Mouse (Mus musculus) MEL (cell line): ENCODE measurements at regions not wholly inside any gene's neighbourhood (a gene's known extent, or its start where the extent isn't known, plus 50 kb on each side); places are given as distances from the start of the nearest gene placed in this dataset.

ENCODE experiments used
- DNase-seq: peaks from one replicate; pipeline ENCODE4 v3.0.0; 2011; ENCODE audit warnings: low read depth, low spot score
- H3K27ac ChIP-seq: 2 replicates; pipeline ENCODE4 v1.5.1; 2012; ENCODE audit warnings: low read depth, mild to moderate bottlenecking, control low read depth, low read length, moderate library complexity; ENCODE audit not compliant: control insufficient read depth
- H3K27me3 ChIP-seq, 2 experiments: fragments of 150-350 bp in 1 of 2; sonication (generic) in 1 of 2; 2 replicates each; pipeline ENCODE4 v1.6.1; 2012; ENCODE audit warnings: low read length in 2 of 2, mild to moderate bottlenecking in 2 of 2, improper control_type of control experiment in 1 of 2, moderate library complexity in 1 of 2; ENCODE audit not compliant: insufficient read depth in 2 of 2, control insufficient read depth in 1 of 2
- H3K36me3 ChIP-seq, 2 experiments: 2 replicates each; pipeline ENCODE4 v1.6.1; 2012 to 2014; ENCODE audit warnings: low read length in 2 of 2, improper control_type of control experiment in 1 of 2, inconsistent platforms in 1 of 2, mild to moderate bottlenecking in 1 of 2; ENCODE audit not compliant: insufficient read depth in 2 of 2, control insufficient read depth in 1 of 2
- H3K4me1 ChIP-seq, 2 experiments: fragments of 150-350 bp in 1 of 2; sonication (generic) in 1 of 2; 2 replicates each; pipeline ENCODE4 v1.6.1; 2012; ENCODE audit warnings: low read length in 2 of 2, improper control_type of control experiment in 1 of 2, mild to moderate bottlenecking in 1 of 2; ENCODE audit not compliant: insufficient read depth in 2 of 2, control insufficient read depth in 1 of 2
- H3K4me3 ChIP-seq, 2 experiments: fragments of 150-350 bp in 1 of 2; sonication (generic) in 1 of 2; 2 replicates each; pipeline ENCODE4 v1.5.1; 2012; ENCODE audit warnings: low read depth in 2 of 2, low read length in 2 of 2, mild to moderate bottlenecking in 2 of 2, moderate library complexity in 2 of 2, control low read depth in 1 of 2, improper control_type of control experiment in 1 of 2; ENCODE audit not compliant: control insufficient read depth in 1 of 2, insufficient read depth in 1 of 2
- H3K79me2 ChIP-seq: 2 replicates; pipeline ENCODE4 v1.6.1; 2012; ENCODE audit warnings: mild to moderate bottlenecking, low read length, moderate library complexity; ENCODE audit not compliant: control insufficient read depth, poor library complexity, insufficient read depth
- H3K9ac ChIP-seq: 2 replicates; pipeline ENCODE4 v1.6.1; 2012; ENCODE audit warnings: low read depth, mild to moderate bottlenecking, control low read depth, low read length, moderate library complexity; ENCODE audit not compliant: control insufficient read depth, poor library complexity, severe bottlenecking
- H3K9me3 ChIP-seq: fragments of 150-350 bp; sonication (generic); replicated peaks from 2 replicates; pipeline ENCODE4 v1.6.1; 2012; ENCODE audit warnings: mild to moderate bottlenecking, low read length, improper control_type of control experiment, moderate library complexity; ENCODE audit not compliant: insufficient read depth
- BHLHE40 ChIP-seq: IDR thresholded peaks from 2 replicates; pipeline ENCODE4 v1.6.1; 2012; ENCODE audit warnings: low read depth, mild to moderate bottlenecking, inconsistent platforms, low read length, improper control_type of control experiment, borderline replicate concordance
- CHD2 ChIP-seq: IDR thresholded peaks from 2 replicates; pipeline ENCODE4 v1.6.1; 2011; ENCODE audit warnings: low read length, improper control_type of control experiment
- CTCF ChIP-seq, 3 experiments: IDR thresholded peaks in 2 of 3; conservative IDR thresholded peaks in 1 of 3; 2 replicates each; pipeline ENCODE4 v1.5.1; 2011 to 2012; ENCODE audit warnings: low read length in 3 of 3, low read depth in 2 of 3, mild to moderate bottlenecking in 2 of 3, improper control_type of control experiment in 1 of 3, inconsistent platforms in 1 of 3, mixed read lengths in 1 of 3, moderate library complexity in 1 of 3; ENCODE audit not compliant: control insufficient read depth in 1 of 3, insufficient read depth in 1 of 3, poor library complexity in 1 of 3, severe bottlenecking in 1 of 3
- E2F4 ChIP-seq: IDR thresholded peaks from 2 replicates; pipeline ENCODE4 v1.6.1; 2011; ENCODE audit warnings: low read depth, low read length, improper control_type of control experiment, borderline replicate concordance
- EP300 ChIP-seq, 2 experiments: IDR thresholded peaks; 2 replicates each; pipeline ENCODE4 v1.6.1; 2011; ENCODE audit warnings: improper control_type of control experiment in 2 of 2, low read length in 2 of 2, low read depth in 1 of 2, mild to moderate bottlenecking in 1 of 2
- ETS1 ChIP-seq: IDR thresholded peaks from 2 replicates; pipeline ENCODE4 v1.6.1; 2012; ENCODE audit warnings: low read depth, mild to moderate bottlenecking, inconsistent platforms, low read length, improper control_type of control experiment, moderate library complexity
- GABPA ChIP-seq: IDR thresholded peaks from 2 replicates; pipeline ENCODE4 v1.6.1; 2012; ENCODE audit warnings: low read depth, mild to moderate bottlenecking, inconsistent platforms, low read length, improper control_type of control experiment, moderate library complexity
- GATA1 ChIP-seq: IDR thresholded peaks from 2 replicates; pipeline ENCODE4 v1.6.1; 2011; ENCODE audit warnings: low read depth, low read length, improper control_type of control experiment
- JUND ChIP-seq: IDR thresholded peaks from 2 replicates; pipeline ENCODE4 v1.6.1; 2011; ENCODE audit warnings: low read depth, mild to moderate bottlenecking, improper control_type of control experiment, low read length
- KAT2A ChIP-seq: conservative IDR thresholded peaks from 2 replicates; pipeline ENCODE4 v1.6.1; 2012; ENCODE audit warnings: low read depth, low read length, improper control_type of control experiment, inconsistent platforms
- MXI1 ChIP-seq: IDR thresholded peaks from 2 replicates; pipeline ENCODE4 v1.6.1; 2011; ENCODE audit warnings: mild to moderate bottlenecking, low read depth, low read length, improper control_type of control experiment
- MYB ChIP-seq: IDR thresholded peaks from 2 replicates; pipeline ENCODE4 v1.6.1; 2011; ENCODE audit warnings: mild to moderate bottlenecking, low read depth, low read length, improper control_type of control experiment
- MYC ChIP-seq: IDR thresholded peaks from 2 replicates; pipeline ENCODE4 v1.6.1; 2011; ENCODE audit warnings: low read depth, mild to moderate bottlenecking, low read length, improper control_type of control experiment, moderate library complexity
- NRF1 ChIP-seq: IDR thresholded peaks from 2 replicates; pipeline ENCODE4 v1.6.1; 2014; ENCODE audit warnings: low read depth, mild to moderate bottlenecking, inconsistent platforms, low read length, improper control_type of control experiment, moderate library complexity; ENCODE audit not compliant: poor library complexity, insufficient read depth, severe bottlenecking
- POLR2A ChIP-seq, 2 experiments: IDR thresholded peaks; 2 replicates each; pipeline ENCODE4 v1.6.1; 2011 to 2012; ENCODE audit warnings: low read length in 2 of 2, mild to moderate bottlenecking in 2 of 2, control low read depth in 1 of 2, improper control_type of control experiment in 1 of 2, low read depth in 1 of 2, moderate library complexity in 1 of 2; ENCODE audit not compliant: control insufficient read depth in 1 of 2, insufficient read depth in 1 of 2, poor library complexity in 1 of 2
- POLR2AphosphoS2 ChIP-seq: IDR thresholded peaks from 2 replicates; pipeline ENCODE4 v1.6.1; 2011; ENCODE audit warnings: low read length, improper control_type of control experiment
- POLR2AphosphoS5 ChIP-seq: IDR thresholded peaks from 2 replicates; pipeline ENCODE4 v1.6.1; 2012; ENCODE audit warnings: low read depth, borderline replicate concordance, mild to moderate bottlenecking, inconsistent platforms, low read length, moderate library complexity, mixed read lengths
- RAD21 ChIP-seq: IDR thresholded peaks from 2 replicates; pipeline ENCODE4 v1.6.1; 2011; ENCODE audit warnings: mild to moderate bottlenecking, low read depth, low read length, improper control_type of control experiment
- RCOR1 ChIP-seq: IDR thresholded peaks from 2 replicates; pipeline ENCODE4 v1.6.1; 2012; ENCODE audit warnings: low read depth, mild to moderate bottlenecking, inconsistent platforms, low read length, improper control_type of control experiment
- SIN3A ChIP-seq: IDR thresholded peaks from 2 replicates; pipeline ENCODE4 v1.6.1; 2012; ENCODE audit warnings: low read length, improper control_type of control experiment, inconsistent platforms
- SMC3 ChIP-seq: IDR thresholded peaks from 2 replicates; pipeline ENCODE4 v1.6.1; 2011; ENCODE audit warnings: low read depth, low read length, improper control_type of control experiment
- TAL1 ChIP-seq: IDR thresholded peaks from 2 replicates; pipeline ENCODE4 v1.6.1; 2012; ENCODE audit warnings: mild to moderate bottlenecking, inconsistent platforms, low read length, moderate library complexity, mixed read lengths
- TBP ChIP-seq: IDR thresholded peaks from 2 replicates; pipeline ENCODE4 v1.8.0; 2011; ENCODE audit warnings: low read depth, low read length, improper control_type of control experiment
- TCF12 ChIP-seq: IDR thresholded peaks from 2 replicates; pipeline ENCODE4 v1.6.1; 2014; ENCODE audit warnings: low read depth, mild to moderate bottlenecking, inconsistent platforms, low read length, improper control_type of control experiment, moderate library complexity
- USF2 ChIP-seq, 2 experiments: IDR thresholded peaks; 2 replicates each; pipeline ENCODE4 v1.6.1; 2011 to 2012; ENCODE audit warnings: improper control_type of control experiment in 2 of 2, low read length in 2 of 2, borderline replicate concordance in 1 of 2, inconsistent platforms in 1 of 2, low read depth in 1 of 2, mild to moderate bottlenecking in 1 of 2; ENCODE audit not compliant: insufficient read depth in 1 of 2
- ZC3H11A ChIP-seq: IDR thresholded peaks from 2 replicates; pipeline ENCODE4 v1.6.1; 2012; ENCODE audit warnings: low read depth, mild to moderate bottlenecking, inconsistent platforms, low read length, improper control_type of control experiment
- ZMIZ1 ChIP-seq: IDR thresholded peaks from 2 replicates; pipeline ENCODE4 v1.6.1; 2012; ENCODE audit warnings: low read depth, mild to moderate bottlenecking, inconsistent platforms, low read length, improper control_type of control experiment, moderate library complexity
- ZNF384 ChIP-seq: IDR thresholded peaks from 2 replicates; pipeline ENCODE4 v1.6.1; 2012; ENCODE audit warnings: low read depth, mild to moderate bottlenecking, inconsistent platforms, low read length, improper control_type of control experiment

DNA sequence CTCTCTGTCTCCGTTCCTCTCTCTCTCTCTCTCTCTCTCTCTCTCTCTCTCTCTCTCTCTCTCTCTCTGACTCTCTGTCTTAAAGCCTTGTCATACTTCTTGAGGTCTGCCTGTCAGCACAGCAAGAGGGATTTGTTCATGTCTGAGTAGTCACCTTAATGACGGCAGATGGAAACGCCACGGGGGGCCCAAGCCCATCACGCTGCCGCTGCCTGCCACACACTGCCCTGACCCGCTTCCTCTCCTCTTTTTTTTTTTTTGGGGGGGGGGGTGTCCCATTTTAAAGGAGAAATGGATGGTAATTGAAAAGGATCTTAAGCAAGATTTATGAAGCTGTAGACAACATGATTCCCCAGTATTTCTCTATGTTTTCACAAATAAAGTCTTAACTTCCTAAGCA is 191.8 kb upstream of the Dnajc24 start:
- H3K4me1 ChIP-seq, result no peaks in the 10 kb centered on the region
- no peak overlapping the region for H3K4me3 ChIP-seq
- H3K9me3 ChIP-seq, result no peaks in the 10 kb centered on the region
- H3K27me3 ChIP-seq, result no peaks in the 10 kb centered on the region; a peak in 1 of 4 replicates
- H3K36me3 ChIP-seq, result no peaks in the 10 kb centered on the region
- DNase-seq, result no peak
- no peaks in the 10 kb centered on the region for H3K79me2 ChIP-seq
- no peak overlapping the region for H3K27ac ChIP-seq
- no peak overlapping the region for H3K9ac ChIP-seq
- TF ChIP-seq POLR2A (IDR thresholded peaks at IDR 0.05; ENCODE audit: control insufficient read depth in 1 of 2, insufficient read depth in 1 of 2, low read depth in 1 of 2, low read length in 2 of 2, poor library complexity in 1 of 2), result no peak
- TF ChIP-seq JUND, result no peak
- TF ChIP-seq POLR2AphosphoS2, result no peak

DNA sequence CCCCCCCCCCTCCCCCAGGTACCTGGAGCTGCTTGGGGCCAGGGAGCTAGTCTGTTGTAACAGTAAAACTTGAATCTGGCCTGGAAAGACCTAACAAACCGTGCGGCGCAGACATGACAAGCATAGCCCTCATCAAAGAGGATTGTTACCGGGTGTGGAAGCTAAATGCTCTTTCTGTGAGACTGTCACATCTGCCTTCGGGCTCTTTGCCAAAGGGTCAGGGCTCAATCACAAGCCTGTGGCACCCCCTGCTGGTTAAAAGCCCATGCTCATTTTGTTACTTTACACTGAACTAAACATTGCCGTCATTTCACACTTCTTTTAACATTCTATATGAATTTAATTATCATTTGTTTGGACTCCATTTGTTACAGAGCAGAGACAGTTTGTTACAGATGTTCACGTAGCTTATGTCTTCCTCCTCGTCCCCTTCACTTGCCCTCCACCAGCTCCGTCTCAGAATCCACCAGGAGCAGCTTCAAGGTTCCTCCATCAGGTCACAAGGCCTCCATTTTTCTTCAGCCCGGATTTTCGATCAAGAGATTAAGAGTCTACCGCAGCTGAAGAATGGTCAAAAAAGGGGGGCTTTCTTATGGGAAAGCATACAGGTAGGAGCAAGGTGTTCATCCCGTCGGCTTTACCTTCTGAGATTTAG is 191.1 kb upstream of the Dnajc24 start:
- DNase-seq, result peak; percentile 42
- H3K4me3 ChIP-seq, result no peak overlapping the region
- peak; percentile 55 for TF ChIP-seq SMC3
- no peak for TF ChIP-seq EP300 (IDR thresholded peaks at IDR 0.05; ENCODE audit: low read depth in 1 of 2, low read length in 2 of 2)
- no peak for TF ChIP-seq E2F4
- no peak for TF ChIP-seq MYB
- no peak for TF ChIP-seq ZMIZ1
- TF ChIP-seq MXI1, result no peak
- TF ChIP-seq BHLHE40, result no peak
- TF ChIP-seq USF2 (IDR thresholded peaks at IDR 0.05; ENCODE audit: borderline replicate concordance in 1 of 2, insufficient read depth in 1 of 2, low read depth in 1 of 2, low read length in 2 of 2), result no peak
- TF ChIP-seq TCF12, result no peak
- peak; percentile 58 for TF ChIP-seq ZC3H11A
- TF ChIP-seq JUND, result no peak
- TF ChIP-seq RAD21, result peak; percentile 67
- peak; percentile 32 to 65 (median 60); a peak in 5 of 6 replicates for TF ChIP-seq CTCF (IDR thresholded peaks at IDR 0.05 in 2 of 3, conservative IDR thresholded peaks at IDR 0.05 in 1 of 3; ENCODE audit: control insufficient read depth in 1 of 3, insufficient read depth in 1 of 3, low read depth in 2 of 3, low read length in 3 of 3, poor library complexity in 1 of 3, severe bottlenecking in 1 of 3)
- no peak for TF ChIP-seq GABPA
- no peak for TF ChIP-seq ETS1
- TF ChIP-seq NRF1, result no peak
- TF ChIP-seq POLR2A (IDR thresholded peaks at IDR 0.05; ENCODE audit: control insufficient read depth in 1 of 2, insufficient read depth in 1 of 2, low read depth in 1 of 2, low read length in 2 of 2, poor library complexity in 1 of 2), result no peak
- no peak for TF ChIP-seq TBP
- no peak for TF ChIP-seq MYC
- no peak for TF ChIP-seq TAL1
- no peak for TF ChIP-seq ZNF384
- no peak for TF ChIP-seq SIN3A
- no peak for TF ChIP-seq RCOR1
- no peak for TF ChIP-seq KAT2A
- TF ChIP-seq POLR2AphosphoS2, result no peak
- no peak for TF ChIP-seq CHD2
- TF ChIP-seq POLR2AphosphoS5, result no peak
- no peak for TF ChIP-seq GATA1
- TF ChIP-seq, all 39 proteins: peak for 4
- Histone ChIP-seq H3K9me3 (no peaks in the 10 kb centered on the region), H3K79me2 (no peaks in the 10 kb centered on the region), H3K27ac (no peak overlapping the region), H3K9ac (no peak overlapping the region), H3K36me3 (no peaks in the 10 kb centered on the region), H3K4me1 (no peaks in the 10 kb centered on the region), H3K27me3 (no peaks in the 10 kb centered on the region; a peak in 1 of 4 replicates)
